Mouse (Mus musculus): ENCODE measurements around the gene Dock2. TPM values are rescaled to one million over a fixed set of nuclear protein-coding genes. Genes with fewer than 3 reads are reported as not detected.

Dock2 gene
- total RNA-seq, 4 experiments from 2014 or later = 3.1 to 13.1 (median 8.2) TPM

- no peak for DNase-seq (ENCODE audit: low spot score in 2 of 2)
These were observed 356.5 kb downstream of the Dock2 start for GRCm38 (mm10) chr11:34427212-34427611.

GRCm38 (mm10) chr11:34424546-34424945 lies 359.1 kb downstream of the Dock2 start:
- no peak for DNase-seq (ENCODE audit: low spot score in 2 of 2)

GRCm38 (mm10) chr11:34421061-34421460 lies 362.6 kb downstream of the Dock2 start:
- no peak for DNase-seq (ENCODE audit: low spot score in 2 of 2)

- no peak for DNase-seq (ENCODE audit: low spot score in 2 of 2)
These were observed 367.1 kb downstream of the Dock2 start for GRCm38 (mm10) chr11:34416619-34416979.

GRCm38 (mm10) chr11:34415884-34416618 lies 367.6 kb downstream of the Dock2 start:
- DNase-seq (ENCODE audit: low spot score in 2 of 2) = no peak

- no peak for DNase-seq (ENCODE audit: low spot score in 2 of 2)
These were observed 376.8 kb downstream of the Dock2 start for GRCm38 (mm10) chr11:34406850-34407249.

- no peak for DNase-seq (ENCODE audit: low spot score in 2 of 2)
These were observed 377.4 kb downstream of the Dock2 start for GRCm38 (mm10) chr11:34406309-34406708.

GRCm38 (mm10) chr11:34405311-34405710 lies 378.4 kb downstream of the Dock2 start:
- no peak for DNase-seq (ENCODE audit: low spot score in 2 of 2)

GRCm38 (mm10) chr11:34401343-34401742 lies 382.3 kb downstream of the Dock2 start:
- no peak for DNase-seq (ENCODE audit: low spot score in 2 of 2)

- DNase-seq (ENCODE audit: low spot score in 2 of 2) = no peak
These were observed 385.1 kb downstream of the Dock2 start for GRCm38 (mm10) chr11:34398555-34398954.

- DNase-seq (ENCODE audit: low spot score in 2 of 2) = no peak
These were observed 386.0 kb downstream of the Dock2 start for GRCm38 (mm10) chr11:34397661-34398060.

- DNase-seq (ENCODE audit: low spot score in 2 of 2) = no peak
These were observed 387.9 kb downstream of the Dock2 start for GRCm38 (mm10) chr11:34395802-34396201.

- no peak for DNase-seq (ENCODE audit: low spot score in 2 of 2)
These were observed 391.6 kb downstream of the Dock2 start for GRCm38 (mm10) chr11:34392105-34392504.

GRCm38 (mm10) chr11:34389261-34390116 lies 394.2 kb downstream of the Dock2 start:
- no peak for DNase-seq (ENCODE audit: low spot score in 2 of 2)

- DNase-seq (ENCODE audit: low spot score in 2 of 2) = peak in 1 of 2 experiments; percentile 10
These were observed 398.5 kb downstream of the Dock2 start for GRCm38 (mm10) chr11:34385001-34385688.

GRCm38 (mm10) chr11:34384178-34384577 lies 399.5 kb downstream of the Dock2 start:
- DNase-seq (ENCODE audit: low spot score in 2 of 2) = no peak

- no peak for DNase-seq (ENCODE audit: low spot score in 2 of 2)
These were observed 400.2 kb downstream of the Dock2 start for GRCm38 (mm10) chr11:34383501-34383900.

GRCm38 (mm10) chr11:34377649-34378048 lies 406.0 kb downstream of the Dock2 start:
- no peak for DNase-seq (ENCODE audit: low spot score in 2 of 2)

- DNase-seq (ENCODE audit: low spot score in 2 of 2) = no peak
These were observed 408.1 kb downstream of the Dock2 start for GRCm38 (mm10) chr11:34375557-34375956.

GRCm38 (mm10) chr11:34372224-34372623 lies 411.5 kb downstream of the Dock2 start:
- DNase-seq (ENCODE audit: low spot score in 2 of 2) = no peak

GRCm38 (mm10) chr11:34356109-34356508 lies 427.6 kb downstream of the Dock2 start:
- DNase-seq (ENCODE audit: low spot score in 2 of 2) = no peak

GRCm38 (mm10) chr11:34355406-34355805 lies 428.3 kb downstream of the Dock2 start:
- DNase-seq (ENCODE audit: low spot score in 2 of 2) = no peak

Data from layer of hippocampus, adult 8-10 months (tissue).